Mouse (Mus musculus): ENCODE results near the gene Wnk1. TPM values are rescaled to one million over a fixed set of nuclear protein-coding genes. Genes with fewer than 3 reads are reported as not detected.

Wnk1 gene
- polyA plus RNA-seq (2015; fragmentation: Nextera tagmentation; extraction: Ambion mirVana), result 67.7 and 77.8 TPM in 2 replicates

DNA sequence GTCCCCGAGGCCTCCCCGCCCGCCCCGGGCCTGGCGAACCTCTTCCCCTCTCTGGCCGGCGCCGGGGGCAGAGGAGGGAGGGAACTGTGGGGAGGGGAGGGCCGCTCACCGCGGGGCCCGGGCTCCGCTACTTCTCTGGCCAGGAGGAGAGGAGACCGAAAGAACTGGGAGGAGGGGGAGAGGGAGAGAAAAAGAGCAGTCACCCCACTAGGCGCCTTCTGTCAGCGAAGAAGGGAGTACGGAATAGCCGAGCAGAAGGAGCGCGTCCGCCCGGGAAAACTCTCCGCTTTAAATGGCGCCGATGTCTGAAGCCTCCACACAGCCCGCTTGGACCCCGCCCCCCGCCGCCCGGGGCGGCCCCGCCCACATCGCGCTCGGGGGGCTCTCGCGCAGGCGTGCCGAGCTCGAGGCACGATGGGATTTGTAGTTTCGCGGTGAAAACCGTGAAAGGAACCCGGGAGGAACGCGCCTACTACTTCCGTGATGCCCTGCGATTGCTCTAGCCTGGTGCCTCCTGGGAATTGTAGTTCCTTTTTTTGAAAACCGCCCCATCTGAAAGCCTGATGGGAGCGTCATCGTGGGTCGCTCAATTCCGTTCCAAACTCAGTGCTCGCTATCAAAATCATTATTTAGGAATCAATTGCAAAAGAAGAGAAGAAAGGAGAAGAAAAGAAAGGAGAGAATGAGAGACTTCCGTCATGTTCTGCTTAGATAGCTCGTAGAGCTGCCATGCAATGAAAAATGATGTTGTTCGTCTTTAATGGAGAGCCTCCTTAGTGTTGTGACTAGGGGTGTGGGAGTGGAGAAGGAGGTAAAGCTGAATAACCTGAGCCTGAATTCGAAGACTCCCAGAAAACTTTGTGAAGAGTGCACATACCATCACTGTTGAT, at the start of gene Wnk1:
Gene Wnk1 (minus strand): TSS at position 307 of the 890 bp plus-strand sequence.

DNA sequence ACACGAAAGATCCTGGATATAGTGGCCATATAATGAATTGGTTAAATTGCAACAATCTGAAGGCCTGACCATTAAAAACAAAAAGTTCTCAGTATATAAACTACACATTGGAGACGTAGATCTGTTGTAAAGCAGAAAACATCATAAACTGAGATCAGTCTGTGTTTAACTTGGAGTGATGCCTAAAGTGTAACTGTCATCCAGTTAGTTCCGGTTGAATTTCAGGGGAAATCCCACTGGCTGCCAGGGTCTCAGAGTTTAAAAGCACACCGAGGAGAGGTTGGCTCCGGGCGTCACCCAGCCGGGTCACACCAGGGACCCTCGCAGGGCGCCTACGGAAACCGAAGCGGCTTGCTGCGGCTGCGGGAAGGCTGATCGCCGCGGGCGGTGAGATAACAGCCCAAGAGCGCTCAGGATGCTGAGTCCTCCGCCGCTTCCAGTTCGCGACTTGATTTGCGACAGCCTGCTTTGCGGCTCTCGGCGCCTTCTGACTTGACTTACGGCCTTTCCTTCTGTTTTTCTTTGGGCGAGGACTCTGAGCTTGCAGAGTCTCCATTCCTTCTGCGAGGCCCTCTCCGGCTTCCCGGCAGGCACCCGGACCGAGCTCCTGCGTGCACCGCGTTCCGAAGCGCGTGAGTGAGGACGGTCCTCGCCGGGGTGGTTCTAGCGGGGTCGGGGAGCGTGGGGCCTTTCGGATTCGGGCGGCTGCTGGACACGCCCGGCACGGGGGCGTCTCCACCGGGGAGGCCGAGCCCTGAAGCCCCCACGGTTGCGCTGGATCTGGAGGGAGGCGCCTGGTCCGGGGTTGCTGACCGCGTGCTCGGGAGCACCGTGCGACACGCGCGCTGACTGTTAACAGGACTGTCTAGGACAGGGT, 136.0 kb downstream of the Wnk1 start, which contains the start of gene Rad52:
Gene Rad52 (plus strand): TSS at position 495 of the 877 bp plus-strand sequence.

MicroRNAs within 50 kb of the gene (microRNA counts, 519-probe panel; counts per million panel counts)
- microRNA mmu-miR-706, result 88.3 counts per million

Other genes starting within 250 kb of the Wnk1 start
- gene Erc1, start 190.5 kb downstream of the Wnk1 start, polyA plus RNA-seq (2015; fragmentation: Nextera tagmentation; extraction: Ambion mirVana), result 4.9 and 5.1 TPM in 2 replicates
- 10.2 and 11.4 TPM in 2 replicates for gene Rad52, start 136.0 kb downstream of the Wnk1 start, polyA plus RNA-seq (2015; fragmentation: Nextera tagmentation; extraction: Ambion mirVana)
- 0.20 and 0.58 TPM in 2 replicates for gene Ninj2, start 54.7 kb upstream of the Wnk1 start, polyA plus RNA-seq (2015; fragmentation: Nextera tagmentation; extraction: Ambion mirVana)